Mouse (Mus musculus) embryonic facial prominence, embryonic 12.5 days (tissue): ENCODE measurements around the gene Gm5930. TPM values are rescaled to one million over a fixed set of nuclear protein-coding genes. Genes with fewer than 3 reads are reported as not detected.
"Not testable (repeated sequence)": the region's sequence is repeated elsewhere in the genome, so short reads cannot be mapped to it uniquely, and the experiment has no call there.

Experiments used
- ATAC-seq: fragments of 200-750 bp; cut with Nextera tagmentation; 2 replicates; pipeline ENCODE4 v1.8.0; 2017; ENCODE audit not compliant: insufficient number of reproducible peaks, insufficient read depth, low FRiP score, low TSS enrichment
- H3K27ac ChIP-seq: fragments of 300-500 bp; sonication (generic); 2 replicates; pipeline ENCODE4 v1.5.1; 2016; ENCODE audit warnings: mild to moderate bottlenecking
- H3K27me3 ChIP-seq: fragments of 300-500 bp; sonication (generic); 2 replicates; pipeline ENCODE4 v1.6.1; 2016; ENCODE audit warnings: mild to moderate bottlenecking, moderate library complexity
- H3K36me3 ChIP-seq: fragments of 300-500 bp; sonication (generic); 2 replicates; pipeline ENCODE4 v1.6.1; 2016; ENCODE audit warnings: mild to moderate bottlenecking
- H3K4me1 ChIP-seq: fragments of 300-500 bp; sonication (generic); 2 replicates; pipeline ENCODE4 v1.6.1; 2016
- H3K4me2 ChIP-seq: fragments of 300-500 bp; sonication (generic); replicated peaks from 2 replicates; pipeline ENCODE4 v1.6.1; 2016; ENCODE audit warnings: mild to moderate bottlenecking, moderate library complexity
- H3K4me3 ChIP-seq: fragments of 300-500 bp; sonication (generic); 2 replicates; pipeline ENCODE4 v1.5.1; 2016; ENCODE audit warnings: mild to moderate bottlenecking
- H3K9ac ChIP-seq: fragments of 300-500 bp; sonication (generic); 2 replicates; pipeline ENCODE4 v1.6.1; 2016; ENCODE audit warnings: mild to moderate bottlenecking, moderate library complexity
- H3K9me3 ChIP-seq: fragments of 300-500 bp; sonication (generic); 2 replicates; pipeline ENCODE4 v1.6.1; 2016; ENCODE audit warnings: mild to moderate bottlenecking, moderate library complexity
- WGBS: fragments of 180-500 bp; shearing (Covaris S2); methylation state at CpG from one replicate; pipeline ENCODE4 v1.1.7; 2016; 5-methylcytosine and 5-hydroxymethylcytosine counted together
- polyA plus RNA-seq: library from polyadenylated mRNA; unstranded; fragments of >200 nt; fragmentation: Nextera tagmentation; extraction: Ambion mirVana; gene quantifications from 2 replicates; pipeline ENCODE4 v1.2.1, GENCODE M21; 2016

Gm5930 gene
- polyA plus RNA-seq = not detected in 2 replicates

GRCm38 (mm10) chr14:44338484-44338883, at the start of gene Gm5930:
TSS of gene Gm5930 (minus strand) at chr14:44338584.
- 57% methylated on average over 1 of the region's 2 CpGs for WGBS
- not testable (repeated sequence) for ATAC-seq, H3K4me3 ChIP-seq, H3K4me1 ChIP-seq, H3K9me3 ChIP-seq, H3K27ac ChIP-seq, H3K36me3 ChIP-seq, H3K4me2 ChIP-seq, H3K9ac ChIP-seq, H3K27me3 ChIP-seq

- H3K36me3 ChIP-seq, H3K4me3 ChIP-seq, H3K27ac ChIP-seq, H3K27me3 ChIP-seq, H3K9ac ChIP-seq, ATAC-seq, H3K9me3 ChIP-seq, H3K4me1 ChIP-seq, H3K4me2 ChIP-seq: not testable (repeated sequence)
- WGBS = 71% methylated on average over 4 of the region's 4 CpGs
Observed at GRCm38 (mm10) chr14:44384233-44384632, 45.8 kb upstream of the Gm5930 start.

GRCm38 (mm10) chr14:44365057-44365456, 26.7 kb upstream of the Gm5930 start, which contains the start of gene Gm8229:
TSS of gene Gm8229 (plus strand) at chr14:44365357.
- not testable (repeated sequence) for H3K9me3 ChIP-seq, H3K4me3 ChIP-seq, H3K9ac ChIP-seq, H3K4me1 ChIP-seq, H3K36me3 ChIP-seq, ATAC-seq, H3K4me2 ChIP-seq, H3K27ac ChIP-seq, H3K27me3 ChIP-seq
- 86% methylated on average over 4 of the region's 4 CpGs for WGBS

- not testable (repeated sequence) for H3K4me2 ChIP-seq, H3K9ac ChIP-seq, H3K27ac ChIP-seq, ATAC-seq, H3K4me1 ChIP-seq, H3K9me3 ChIP-seq, H3K27me3 ChIP-seq, H3K36me3 ChIP-seq, H3K4me3 ChIP-seq
Observed at GRCm38 (mm10) chr14:44362301-44362700, 23.9 kb upstream of the Gm5930 start.

GRCm38 (mm10) chr14:44361416-44361815, 23.0 kb upstream of the Gm5930 start:
- ATAC-seq, H3K4me2 ChIP-seq, H3K27me3 ChIP-seq, H3K27ac ChIP-seq, H3K4me3 ChIP-seq, H3K9me3 ChIP-seq, H3K36me3 ChIP-seq, H3K4me1 ChIP-seq, H3K9ac ChIP-seq: not testable (repeated sequence)
- 42% methylated on average over 2 of the region's 2 CpGs for WGBS

- not testable (repeated sequence) for ATAC-seq, H3K9ac ChIP-seq, H3K27me3 ChIP-seq, H3K27ac ChIP-seq, H3K9me3 ChIP-seq, H3K4me2 ChIP-seq, H3K36me3 ChIP-seq, H3K4me1 ChIP-seq, H3K4me3 ChIP-seq
- 81% methylated on average over 4 of the region's 4 CpGs for WGBS
Observed at GRCm38 (mm10) chr14:44312049-44312448, 26.3 kb downstream of the Gm5930 start.

GRCm38 (mm10) chr14:44285280-44285679, 53.1 kb downstream of the Gm5930 start, which contains the start of gene Gm8220:
TSS of gene Gm8220 (plus strand) at chr14:44285580.
- H3K36me3 ChIP-seq, H3K9me3 ChIP-seq, H3K4me1 ChIP-seq, H3K4me2 ChIP-seq, H3K9ac ChIP-seq, H3K4me3 ChIP-seq, ATAC-seq, H3K27me3 ChIP-seq, H3K27ac ChIP-seq: not testable (repeated sequence)
- 84% methylated on average over 2 of the region's 2 CpGs for WGBS

Other genes starting within 250 kb of the Gm5930 start
- gene Ear2, start 235.9 kb downstream of the Gm5930 start, polyA plus RNA-seq = not detected in 2 replicates
- gene Gm3327, start 214.7 kb downstream of the Gm5930 start, polyA plus RNA-seq = not detected in 2 replicates
- not detected in 2 replicates for gene Gm8212, start 140.9 kb downstream of the Gm5930 start, polyA plus RNA-seq
- 0.17 TPM in 1 of 2 replicates, not detected in the other for gene 4930503E14Rik, start 125.3 kb downstream of the Gm5930 start, polyA plus RNA-seq
- gene Gm8220, start 53.0 kb downstream of the Gm5930 start, polyA plus RNA-seq = not detected in 2 replicates
- not detected in 2 replicates for gene Gm8229, start 26.8 kb upstream of the Gm5930 start, polyA plus RNA-seq
- not detected in 2 replicates for gene Gm3371, start 72.1 kb upstream of the Gm5930 start, polyA plus RNA-seq
- not detected in 2 replicates for gene Gm8232, start 95.1 kb upstream of the Gm5930 start, polyA plus RNA-seq
- gene BC061237, start 153.9 kb upstream of the Gm5930 start, polyA plus RNA-seq = not detected in 2 replicates
- gene Gm17093, start 179.7 kb upstream of the Gm5930 start, polyA plus RNA-seq = not detected in 2 replicates
- not detected in 2 replicates for gene Gm8247, start 244.6 kb upstream of the Gm5930 start, polyA plus RNA-seq